Mouse (Mus musculus) testis, adult 2 months (tissue): ENCODE data around the gene Ufd1.

Source experiments
- CTCF ChIP-seq: fragments of 200-500 bp; IDR thresholded peaks from 2 replicates; pipeline ENCODE4 v1.5.1; 2012; ENCODE audit warnings: low read depth, mild to moderate bottlenecking, inconsistent platforms, low read length, moderate library complexity; ENCODE audit not compliant: control insufficient read depth, insufficient read depth, insufficient replicate concordance
- POLR2A ChIP-seq: fragments of 200-500 bp; IDR thresholded peaks from 2 replicates; pipeline ENCODE4 v1.6.1; 2012; ENCODE audit warnings: low read depth, mild to moderate bottlenecking, inconsistent platforms, low read length, moderate library complexity; ENCODE audit not compliant: control insufficient read depth

DNA sequence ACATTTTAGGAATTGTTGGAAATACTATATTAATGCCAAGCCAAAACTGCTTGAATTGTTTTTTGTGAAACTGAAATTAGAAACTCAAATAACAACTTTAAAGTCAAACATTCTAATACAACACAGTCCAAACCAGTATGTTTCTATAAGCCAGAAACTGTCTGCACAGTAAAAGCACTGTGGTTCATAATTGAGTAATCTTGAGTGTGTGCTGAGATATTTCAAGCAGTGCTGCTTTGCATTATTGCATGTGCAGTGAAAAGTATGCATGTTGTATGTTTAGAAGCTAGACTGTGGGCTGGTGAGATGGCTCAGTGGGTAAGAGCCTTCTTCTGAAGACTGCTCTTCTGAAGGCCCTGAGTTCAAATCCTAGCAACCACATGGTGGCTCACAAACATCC lies 72.5 kb downstream of the Ufd1 start:
- TF ChIP-seq CTCF (no peak), POLR2A (no peak)
